Mouse (Mus musculus): ENCODE data around the gene Casp12. TPM values are rescaled to one million over a fixed set of nuclear protein-coding genes. Genes with fewer than 3 reads are reported as not detected.

Gene Casp12
- 0.16 and 1.9 TPM in 2 replicates for polyA plus RNA-seq (2014; fragmentation: Nextera tagmentation; extraction: Ambion mirVana)

DNA sequence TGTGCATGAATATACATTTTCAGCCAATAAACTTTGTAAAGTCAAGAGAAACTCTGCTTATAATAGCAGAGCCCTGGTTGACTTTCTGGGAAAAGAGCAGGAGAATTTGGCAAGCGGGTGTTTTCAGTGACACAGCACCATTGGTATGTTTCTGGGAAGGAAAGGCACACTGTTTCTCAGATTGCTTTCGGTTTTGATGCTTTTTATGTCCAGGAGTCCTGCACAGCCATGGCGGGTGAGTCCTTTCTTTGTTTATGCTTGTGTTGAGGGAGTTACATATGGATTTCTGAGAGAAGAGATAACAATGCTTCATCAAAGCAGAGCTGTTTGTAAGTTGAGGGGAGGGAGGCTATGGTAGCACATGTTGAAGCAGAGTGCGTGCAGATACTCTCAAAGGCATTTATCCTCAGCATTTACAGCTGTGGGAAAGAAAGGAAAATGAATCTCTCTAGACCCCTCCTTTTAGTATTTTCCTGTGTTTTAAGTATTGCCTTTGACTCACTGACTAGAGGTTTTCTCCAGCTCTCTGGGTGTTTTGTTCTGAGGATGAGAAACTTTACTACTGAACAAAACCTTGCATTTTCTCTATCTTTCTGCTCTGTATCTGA, at the start of gene Casp12:
Gene Casp12 (plus strand): TSS at position 140 of the 608 bp plus-strand sequence.
- no peak within 1 kb of the TSS for H3K27ac ChIP-seq (ENCODE audit: low read depth, low read length)
- no peak within 1 kb of the TSS for H3K4me2 ChIP-seq (ENCODE audit: low read depth, low read length)
- no peaks in the 10 kb centered on the region for H3K36me3 ChIP-seq (ENCODE audit: control insufficient read depth, insufficient read depth, low read length)
- no peaks in the 10 kb centered on the region for H3K4me1 ChIP-seq (ENCODE audit: control insufficient read depth, insufficient read depth, low read length)
- no peaks in the 10 kb centered on the region for H3K27me3 ChIP-seq (ENCODE audit: control insufficient read depth, insufficient read depth, low read length)
- 76% methylated on average over 4 of the region's 4 CpGs for WGBS
- H3K9me3 ChIP-seq (ENCODE audit: control insufficient read depth, low read length): no peaks in the 10 kb centered on the region
- ATAC-seq (ENCODE audit: low read depth): no peak
- H3K9ac ChIP-seq (replicated peaks; ENCODE audit: low read depth, low read length): no peak within 1 kb of the TSS
- no peak within 1 kb of the TSS for H3K4me3 ChIP-seq (ENCODE audit: low read depth, low read length)

DNA sequence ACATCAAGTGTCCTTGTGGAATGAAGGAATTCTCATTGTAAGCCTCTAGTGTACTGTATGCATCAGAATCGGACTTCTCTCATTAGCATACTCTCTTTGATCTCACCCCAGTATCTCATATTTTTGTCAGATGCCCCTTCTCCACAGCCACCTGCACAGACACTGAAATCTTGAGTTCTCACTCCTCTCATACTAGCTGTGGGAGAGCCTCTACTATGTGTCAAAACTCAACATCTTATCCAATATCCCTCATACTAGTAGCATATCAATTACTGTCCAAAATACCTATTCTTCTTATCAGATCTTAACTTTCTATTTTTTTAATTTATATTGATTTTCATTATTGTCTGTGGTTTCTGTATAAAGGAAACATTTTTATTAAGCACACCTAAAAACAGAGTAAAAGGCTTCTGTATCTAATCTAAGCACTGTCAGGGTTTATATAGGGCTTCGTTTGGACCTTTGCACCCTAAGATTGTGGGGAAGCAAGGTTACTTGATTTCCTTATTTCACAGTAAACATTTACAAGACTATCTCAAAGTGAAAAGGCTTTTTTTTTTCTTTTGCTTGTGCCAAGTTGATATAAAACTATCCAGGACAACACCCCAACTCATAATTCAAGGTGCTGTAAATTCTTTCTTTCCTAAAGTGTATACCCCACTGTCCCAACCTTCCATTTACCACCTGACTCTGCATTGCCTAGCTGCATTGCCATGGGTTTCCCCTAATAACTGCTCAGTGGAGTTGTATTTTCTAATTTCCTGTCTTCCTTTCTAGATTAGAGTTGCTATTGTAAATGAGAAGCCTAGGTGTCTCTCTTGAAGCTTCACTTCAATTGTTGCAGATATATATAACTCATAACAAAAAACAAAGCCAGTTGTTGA, 48.6 kb upstream of the Casp12 start:
- ATAC-seq (ENCODE audit: low read depth): no peak
- no peaks in the 10 kb centered on the region for H3K27me3 ChIP-seq (ENCODE audit: control insufficient read depth, insufficient read depth, low read length)
- H3K4me2 ChIP-seq (ENCODE audit: low read depth, low read length): no peak overlapping the region
- H3K27ac ChIP-seq (ENCODE audit: low read depth, low read length): no peak overlapping the region
- no peak overlapping the region for H3K9ac ChIP-seq (replicated peaks; ENCODE audit: low read depth, low read length)
- no peak overlapping the region for H3K4me3 ChIP-seq (ENCODE audit: low read depth, low read length)
- WGBS: 86% methylated on average over 2 of the region's 2 CpGs
- H3K36me3 ChIP-seq (ENCODE audit: control insufficient read depth, insufficient read depth, low read length): no peaks in the 10 kb centered on the region
- no peaks in the 10 kb centered on the region for H3K9me3 ChIP-seq (ENCODE audit: control insufficient read depth, low read length)
- no peaks in the 10 kb centered on the region for H3K4me1 ChIP-seq (ENCODE audit: control insufficient read depth, insufficient read depth, low read length)

DNA sequence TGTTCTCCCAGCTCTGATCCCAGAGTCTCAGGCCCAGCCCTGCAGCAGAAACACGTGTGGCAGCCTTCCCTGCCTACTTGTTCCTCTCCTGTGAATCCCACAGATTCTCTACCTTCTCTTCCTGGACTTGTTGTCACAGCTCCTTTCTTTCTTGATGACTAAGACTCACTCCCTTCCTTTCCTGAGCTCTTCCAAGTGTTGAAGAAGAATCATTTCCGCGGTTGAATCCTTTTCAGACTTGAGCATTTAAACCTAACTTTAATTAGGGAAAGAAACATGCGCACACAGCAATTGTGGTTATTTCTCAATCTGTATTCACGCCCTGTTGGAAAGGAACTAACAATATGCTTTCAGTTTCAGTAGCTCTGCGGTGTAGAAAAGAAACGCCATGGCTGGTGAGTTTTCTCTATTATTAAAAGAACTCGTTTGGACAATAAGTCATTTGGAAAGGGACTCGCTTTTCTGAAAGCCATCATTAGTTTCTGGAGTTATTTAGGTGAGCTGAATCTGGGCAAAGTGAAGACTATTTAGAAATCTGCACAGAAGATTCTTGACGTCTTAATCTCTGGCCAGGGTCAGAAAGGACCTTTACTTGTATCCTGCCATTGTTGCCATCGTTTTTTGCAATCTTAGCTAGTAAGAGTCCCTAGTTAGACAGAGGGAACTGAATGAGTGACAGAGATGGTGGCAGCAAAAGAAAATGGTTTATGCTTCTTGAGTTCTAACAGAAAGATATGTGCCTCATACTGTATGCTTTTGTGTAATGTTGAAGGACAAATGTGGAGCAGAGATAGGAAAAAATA, 46.7 kb upstream of the Casp12 start, which contains the start of gene Casp1:
Gene Casp1 (plus strand): TSS at position 189 of the 803 bp plus-strand sequence.
- Histone ChIP-seq H3K9ac (replicated peaks; ENCODE audit: low read depth, low read length) (no peak within 1 kb of the TSS), H3K4me1 (ENCODE audit: control insufficient read depth, insufficient read depth, low read length) (no peaks in the 10 kb centered on the region), H3K9me3 (ENCODE audit: control insufficient read depth, low read length) (no peaks in the 10 kb centered on the region), H3K27me3 (ENCODE audit: control insufficient read depth, insufficient read depth, low read length) (no peaks in the 10 kb centered on the region), H3K4me3 (ENCODE audit: low read depth, low read length) (no peak within 1 kb of the TSS), H3K27ac (ENCODE audit: low read depth, low read length) (no peak within 1 kb of the TSS), H3K36me3 (ENCODE audit: control insufficient read depth, insufficient read depth, low read length) (no peaks in the 10 kb centered on the region), H3K4me2 (ENCODE audit: low read depth, low read length) (no peak within 1 kb of the TSS)
- ATAC-seq (ENCODE audit: low read depth): no peak
- 69% methylated on average over 11 of the region's 11 CpGs for WGBS

DNA sequence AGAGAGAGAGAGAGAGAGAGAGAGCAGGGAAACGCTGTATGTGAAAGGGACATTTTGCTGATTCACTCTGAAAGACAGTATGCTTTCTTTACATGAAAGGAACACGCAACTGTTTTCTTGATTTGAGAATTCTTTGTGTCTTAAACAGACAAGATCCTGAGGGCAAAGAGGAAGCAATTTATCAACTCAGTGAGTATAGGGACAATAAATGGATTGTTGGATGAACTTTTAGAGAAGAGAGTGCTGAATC, 46.2 kb upstream of the Casp12 start:
- Histone ChIP-seq H3K4me3 (ENCODE audit: low read depth, low read length) (no peak overlapping the region), H3K9me3 (ENCODE audit: control insufficient read depth, low read length) (no peaks in the 10 kb centered on the region), H3K36me3 (ENCODE audit: control insufficient read depth, insufficient read depth, low read length) (no peaks in the 10 kb centered on the region), H3K4me1 (ENCODE audit: control insufficient read depth, insufficient read depth, low read length) (no peaks in the 10 kb centered on the region), H3K4me2 (ENCODE audit: low read depth, low read length) (no peak overlapping the region), H3K9ac (replicated peaks; ENCODE audit: low read depth, low read length) (no peak overlapping the region), H3K27me3 (ENCODE audit: control insufficient read depth, insufficient read depth, low read length) (no peaks in the 10 kb centered on the region), H3K27ac (ENCODE audit: low read depth, low read length) (no peak overlapping the region)
- ATAC-seq (ENCODE audit: low read depth): no peak
- 71% methylated on average over 2 of the region's 2 CpGs for WGBS

DNA sequence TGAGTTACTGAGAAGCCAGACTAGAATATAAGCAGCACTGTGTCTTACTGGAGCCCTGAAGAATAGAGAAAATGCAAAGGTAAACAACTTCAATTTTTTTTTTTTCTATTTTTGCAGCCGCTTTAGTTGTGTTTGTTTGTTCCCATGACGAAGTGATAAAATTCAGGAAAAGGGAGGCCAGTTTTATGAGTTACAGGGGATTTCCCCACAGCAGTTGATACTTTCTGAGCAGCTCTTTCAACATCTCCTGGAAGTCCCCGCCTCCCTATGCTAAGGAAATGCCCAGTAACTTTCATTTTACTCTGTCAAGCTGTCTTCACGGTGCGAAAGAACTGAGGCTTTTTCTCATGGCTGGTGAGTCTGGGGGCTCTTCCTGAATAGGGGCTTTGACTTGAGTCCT, 36.7 kb upstream of the Casp12 start, which contains the start of gene Casp4:
Gene Casp4 (plus strand): TSS at position 268 of the 400 bp plus-strand sequence.
- H3K9ac ChIP-seq (replicated peaks; ENCODE audit: low read depth, low read length): no peak within 1 kb of the TSS
- no peaks in the 10 kb centered on the region for H3K4me1 ChIP-seq (ENCODE audit: control insufficient read depth, insufficient read depth, low read length)
- no peaks in the 10 kb centered on the region for H3K27me3 ChIP-seq (ENCODE audit: control insufficient read depth, insufficient read depth, low read length)
- H3K27ac ChIP-seq (ENCODE audit: low read depth, low read length): no peak within 1 kb of the TSS
- no peak within 1 kb of the TSS for H3K4me3 ChIP-seq (ENCODE audit: low read depth, low read length)
- no peak within 1 kb of the TSS for H3K4me2 ChIP-seq (ENCODE audit: low read depth, low read length)
- ATAC-seq (ENCODE audit: low read depth): no peak
- 72% methylated on average over 5 of the region's 5 CpGs for WGBS
- no peaks in the 10 kb centered on the region for H3K36me3 ChIP-seq (ENCODE audit: control insufficient read depth, insufficient read depth, low read length)
- H3K9me3 ChIP-seq (ENCODE audit: control insufficient read depth, low read length): no peaks in the 10 kb centered on the region

DNA sequence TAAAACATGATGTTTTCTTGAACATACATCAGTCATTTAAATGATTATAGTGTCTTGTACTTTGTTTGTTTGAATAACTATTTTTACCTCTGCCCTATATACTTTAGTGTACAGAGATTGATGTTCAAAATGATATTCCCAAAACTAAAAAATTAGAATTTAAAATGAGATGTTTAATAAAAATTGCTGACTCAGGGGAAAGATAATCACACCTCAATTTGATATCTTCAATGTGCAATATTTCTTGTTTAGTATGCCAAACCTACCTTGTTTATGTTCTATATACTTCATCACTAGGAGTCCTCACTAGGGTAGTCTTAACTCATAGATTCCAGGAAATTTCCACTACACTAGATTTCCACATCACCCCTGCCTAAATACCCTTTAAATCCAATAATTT, 35.1 kb upstream of the Casp12 start:
- Histone ChIP-seq H3K36me3 (ENCODE audit: control insufficient read depth, insufficient read depth, low read length) (no peaks in the 10 kb centered on the region), H3K9me3 (ENCODE audit: control insufficient read depth, low read length) (no peaks in the 10 kb centered on the region), H3K9ac (replicated peaks; ENCODE audit: low read depth, low read length) (no peak overlapping the region), H3K4me3 (ENCODE audit: low read depth, low read length) (no peak overlapping the region), H3K27me3 (ENCODE audit: control insufficient read depth, insufficient read depth, low read length) (no peaks in the 10 kb centered on the region), H3K4me1 (ENCODE audit: control insufficient read depth, insufficient read depth, low read length) (no peaks in the 10 kb centered on the region), H3K27ac (ENCODE audit: low read depth, low read length) (no peak overlapping the region), H3K4me2 (ENCODE audit: low read depth, low read length) (no peak overlapping the region)
- no peak for ATAC-seq (ENCODE audit: low read depth)

DNA sequence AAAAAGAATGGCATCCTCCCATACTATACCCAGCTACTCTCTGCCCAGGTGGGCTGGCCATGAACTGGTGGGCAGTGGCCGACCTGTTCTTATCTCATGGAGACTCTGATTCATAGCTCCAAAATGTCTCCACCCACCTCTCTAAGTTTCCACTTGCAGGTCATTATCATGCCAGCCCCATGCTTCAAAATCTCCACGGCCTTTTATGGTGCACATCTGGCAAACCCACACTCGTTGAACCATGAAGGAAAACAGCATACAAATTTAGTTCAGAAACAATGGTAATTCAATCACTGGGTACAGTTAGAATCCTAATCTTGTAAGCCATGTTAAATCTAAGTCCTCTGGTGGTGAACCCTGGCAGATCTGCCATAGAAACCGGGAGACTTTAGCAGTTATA, 33.8 kb upstream of the Casp12 start:
- H3K9ac ChIP-seq (replicated peaks; ENCODE audit: low read depth, low read length): no peak overlapping the region
- H3K27me3 ChIP-seq (ENCODE audit: control insufficient read depth, insufficient read depth, low read length): no peaks in the 10 kb centered on the region
- ATAC-seq (ENCODE audit: low read depth): no peak
- H3K4me2 ChIP-seq (ENCODE audit: low read depth, low read length): no peak overlapping the region
- H3K27ac ChIP-seq (ENCODE audit: low read depth, low read length): no peak overlapping the region
- H3K36me3 ChIP-seq (ENCODE audit: control insufficient read depth, insufficient read depth, low read length): no peaks in the 10 kb centered on the region
- H3K4me1 ChIP-seq (ENCODE audit: control insufficient read depth, insufficient read depth, low read length): no peaks in the 10 kb centered on the region
- no peak overlapping the region for H3K4me3 ChIP-seq (ENCODE audit: low read depth, low read length)
- WGBS: 75% methylated on average over 4 of the region's 4 CpGs
- H3K9me3 ChIP-seq (ENCODE audit: control insufficient read depth, low read length): no peaks in the 10 kb centered on the region

DNA sequence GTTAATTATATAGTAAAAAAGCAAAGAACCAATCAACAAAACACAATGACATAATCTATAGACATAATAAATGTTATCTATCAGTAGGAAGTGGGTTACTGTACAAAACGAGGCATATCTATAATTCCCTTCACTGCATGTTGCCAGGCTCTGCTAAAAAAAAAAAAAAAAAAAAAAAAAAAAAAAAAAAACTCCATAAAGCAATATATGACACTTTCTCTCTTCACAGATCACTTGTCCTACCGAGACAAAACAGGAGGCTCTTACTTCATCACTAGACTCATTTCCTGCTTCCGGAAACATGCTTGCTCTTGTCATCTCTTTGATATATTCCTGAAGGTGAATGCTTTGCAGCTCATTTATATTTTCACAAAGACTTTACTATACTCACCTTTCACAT, 17.0 kb upstream of the Casp12 start:
- Histone ChIP-seq H3K4me1 (ENCODE audit: control insufficient read depth, insufficient read depth, low read length) (no peaks in the 10 kb centered on the region), H3K4me2 (ENCODE audit: low read depth, low read length) (no peak overlapping the region), H3K36me3 (ENCODE audit: control insufficient read depth, insufficient read depth, low read length) (no peaks in the 10 kb centered on the region), H3K9me3 (ENCODE audit: control insufficient read depth, low read length) (no peaks in the 10 kb centered on the region), H3K27ac (ENCODE audit: low read depth, low read length) (no peak overlapping the region), H3K4me3 (ENCODE audit: low read depth, low read length) (no peak overlapping the region), H3K27me3 (ENCODE audit: control insufficient read depth, insufficient read depth, low read length) (no peaks in the 10 kb centered on the region), H3K9ac (replicated peaks; ENCODE audit: low read depth, low read length) (no peak overlapping the region)
- no peak for ATAC-seq (ENCODE audit: low read depth)
- 90% methylated on average over 3 of the region's 3 CpGs for WGBS

DNA sequence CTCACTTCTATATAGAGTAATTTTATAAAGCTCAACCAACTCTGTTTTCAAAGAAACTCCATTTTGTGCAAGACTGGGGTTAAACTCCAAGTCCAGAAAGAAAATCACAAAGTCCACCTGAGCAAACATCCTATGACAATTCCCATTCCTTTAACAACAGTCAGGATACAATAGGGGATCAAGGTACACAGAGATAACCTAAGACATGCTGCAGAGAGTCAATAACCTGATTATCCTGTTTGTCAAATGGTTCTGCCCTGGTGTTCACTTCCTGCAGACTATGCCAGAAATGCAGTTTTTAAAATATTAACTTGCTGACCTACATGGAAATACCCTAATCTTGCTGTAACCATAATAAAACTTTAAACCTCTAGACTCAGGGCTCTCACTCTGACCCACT, 12.8 kb upstream of the Casp12 start:
- Histone ChIP-seq H3K4me2 (ENCODE audit: low read depth, low read length) (no peak overlapping the region), H3K9me3 (ENCODE audit: control insufficient read depth, low read length) (no peaks in the 10 kb centered on the region), H3K36me3 (ENCODE audit: control insufficient read depth, insufficient read depth, low read length) (no peaks in the 10 kb centered on the region), H3K27ac (ENCODE audit: low read depth, low read length) (no peak overlapping the region), H3K9ac (replicated peaks; ENCODE audit: low read depth, low read length) (no peak overlapping the region), H3K4me1 (ENCODE audit: control insufficient read depth, insufficient read depth, low read length) (no peaks in the 10 kb centered on the region), H3K4me3 (ENCODE audit: low read depth, low read length) (no peak overlapping the region), H3K27me3 (ENCODE audit: control insufficient read depth, insufficient read depth, low read length) (no peaks in the 10 kb centered on the region)
- no peak for ATAC-seq (ENCODE audit: low read depth)
